Mouse (Mus musculus) thymus, postnatal 36 days (tissue): Measurements from ENCODE around the gene Gm13696.
"Not testable (repeated sequence)": the region's sequence is repeated elsewhere in the genome, so short reads cannot be mapped to it uniquely, and the experiment has no call there.

ENCODE experiments used
- DNase-seq, 2 experiments: peaks; one replicate each; pipeline ENCODE4 v3.0.0; 2022; ENCODE audit warnings: mixed read lengths in 2 of 2

The Gm13696 gene

DNA sequence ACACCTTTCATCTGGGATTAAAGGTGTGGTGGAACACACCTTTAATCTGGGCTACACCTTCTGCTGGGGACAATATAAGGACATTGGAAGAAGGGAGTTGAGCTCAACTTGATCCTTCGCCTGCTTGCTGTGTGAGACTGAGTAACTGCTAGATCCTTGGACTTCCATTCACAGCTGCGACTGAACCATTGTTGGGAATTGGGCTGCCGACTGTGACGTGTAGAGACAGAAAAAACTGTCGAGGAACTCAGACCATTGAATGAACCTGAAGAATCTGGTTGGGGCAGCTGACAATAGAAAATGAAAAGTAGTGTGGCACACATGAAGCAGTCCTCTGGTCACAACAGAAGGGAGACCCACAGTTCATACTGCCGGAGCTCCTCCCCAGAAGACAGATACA, at the start of gene Gm13696:
Gm13696 (plus strand) TSS at position 301 of the 400 bp plus-strand sequence.
- not testable (repeated sequence) for DNase-seq

DNA sequence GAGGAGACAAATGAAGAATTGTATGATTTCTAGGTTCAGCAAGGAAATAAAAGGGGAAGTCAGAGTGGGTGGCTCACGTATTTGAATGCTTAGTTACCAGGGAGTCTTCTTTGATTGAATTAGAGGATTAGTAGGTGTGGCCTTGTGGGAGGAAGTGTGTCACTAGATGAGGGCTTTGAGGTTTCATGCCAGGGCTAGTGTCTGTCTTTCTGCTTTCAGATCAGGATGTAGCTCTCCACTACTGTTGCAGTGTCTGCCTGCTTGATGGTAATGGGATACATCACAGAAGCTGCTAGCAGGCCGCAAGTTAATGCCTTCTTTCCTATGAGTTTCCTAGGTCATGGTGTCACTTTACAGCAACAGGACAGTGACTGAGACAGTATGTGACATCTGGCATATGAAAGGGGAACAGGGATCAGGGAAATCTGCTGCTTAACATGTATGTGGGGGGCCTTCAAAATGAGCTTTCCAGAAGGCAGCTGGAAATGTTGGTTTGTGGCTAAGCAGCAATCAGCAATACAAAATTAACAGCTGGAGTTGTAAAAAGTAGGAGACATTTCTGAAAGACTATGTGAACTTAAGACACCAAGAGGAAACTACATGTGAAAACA, 43.3 kb upstream of the Gm13696 start:
- DNase-seq: no peak

DNA sequence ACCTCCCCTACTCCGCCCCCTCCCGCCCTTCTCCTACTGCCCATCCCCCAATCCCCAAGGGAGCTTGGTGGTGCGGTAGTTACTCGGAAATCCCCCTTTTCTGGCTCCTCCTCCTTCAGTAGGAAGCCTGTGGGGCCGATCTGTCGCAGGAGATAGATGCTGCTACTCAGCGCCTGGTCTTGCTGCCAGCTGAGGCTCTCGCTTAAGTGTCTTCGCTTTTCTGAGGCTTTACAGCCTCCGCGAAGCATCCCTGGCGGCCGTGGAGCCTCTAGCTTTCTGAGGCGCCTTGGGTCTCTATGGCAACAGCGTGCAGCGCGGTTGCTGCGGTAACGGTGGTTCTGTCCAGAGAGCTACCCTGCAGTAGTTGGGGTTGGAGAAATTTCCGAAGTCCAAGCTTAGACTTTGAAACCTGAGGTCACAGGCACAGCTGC, 32.0 kb upstream of the Gm13696 start, which contains the start of gene Zswim2:
Zswim2 (minus strand) TSS at position 298 of the 431 bp plus-strand sequence.
- DNase-seq: peak in 1 of 2 experiments; percentile 24

DNA sequence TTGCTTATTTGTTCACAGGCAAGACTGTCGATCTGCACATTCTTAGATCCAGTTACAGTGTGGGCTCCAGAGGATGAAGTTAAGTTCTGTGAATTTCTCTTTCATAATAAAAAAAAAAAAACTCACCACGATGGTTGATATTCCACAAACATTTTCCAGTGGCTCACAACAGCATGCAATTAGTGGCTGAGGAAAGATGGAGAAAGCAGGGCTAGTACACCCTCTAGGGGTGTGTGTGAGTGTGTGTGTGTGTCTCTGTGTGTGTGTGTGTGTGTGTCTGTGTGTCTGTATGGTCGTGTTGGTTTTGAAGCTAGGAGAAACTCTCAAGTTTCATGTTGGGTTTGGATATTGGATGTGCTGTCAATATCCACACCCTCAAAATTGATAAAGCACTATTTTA, 31.5 kb upstream of the Gm13696 start:
- no peak for DNase-seq

DNA sequence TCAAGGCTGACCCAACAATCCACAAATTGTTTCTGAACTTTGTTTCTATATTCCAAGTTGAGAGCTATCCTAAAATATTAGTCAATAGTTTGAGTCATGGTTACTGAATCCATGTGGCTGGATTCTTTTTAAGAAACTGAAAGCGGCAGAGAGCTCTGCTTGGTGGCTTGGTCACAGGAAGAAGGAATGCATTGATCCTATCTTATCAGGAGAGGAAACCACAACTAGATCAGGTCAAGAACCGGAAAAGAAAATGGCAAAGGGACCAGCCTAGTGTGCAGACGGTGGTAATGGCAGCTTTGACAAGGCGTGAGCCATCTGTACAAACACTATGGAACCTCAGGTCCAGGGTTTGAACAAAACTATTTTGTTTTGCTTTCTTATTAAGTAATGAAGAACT, 31.1 kb upstream of the Gm13696 start:
- no peak for DNase-seq

DNA sequence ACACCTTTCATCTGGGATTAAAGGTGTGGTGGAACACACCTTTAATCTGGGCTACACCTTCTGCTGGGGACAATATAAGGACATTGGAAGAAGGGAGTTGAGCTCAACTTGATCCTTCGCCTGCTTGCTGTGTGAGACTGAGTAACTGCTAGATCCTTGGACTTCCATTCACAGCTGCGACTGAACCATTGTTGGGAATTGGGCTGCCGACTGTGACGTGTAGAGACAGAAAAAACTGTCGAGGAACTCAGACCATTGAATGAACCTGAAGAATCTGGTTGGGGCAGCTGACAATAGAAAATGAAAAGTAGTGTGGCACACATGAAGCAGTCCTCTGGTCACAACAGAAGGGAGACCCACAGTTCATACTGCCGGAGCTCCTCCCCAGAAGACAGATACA, 17.5 kb upstream of the Gm13696 start, which contains the start of gene Gm13698:
Gm13698 (plus strand) TSS at position 301 of the 400 bp plus-strand sequence.
- DNase-seq: not testable (repeated sequence)

DNA sequence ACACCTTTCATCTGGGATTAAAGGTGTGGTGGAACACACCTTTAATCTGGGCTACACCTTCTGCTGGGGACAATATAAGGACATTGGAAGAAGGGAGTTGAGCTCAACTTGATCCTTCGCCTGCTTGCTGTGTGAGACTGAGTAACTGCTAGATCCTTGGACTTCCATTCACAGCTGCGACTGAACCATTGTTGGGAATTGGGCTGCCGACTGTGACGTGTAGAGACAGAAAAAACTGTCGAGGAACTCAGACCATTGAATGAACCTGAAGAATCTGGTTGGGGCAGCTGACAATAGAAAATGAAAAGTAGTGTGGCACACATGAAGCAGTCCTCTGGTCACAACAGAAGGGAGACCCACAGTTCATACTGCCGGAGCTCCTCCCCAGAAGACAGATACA, 11.7 kb upstream of the Gm13696 start, which contains the start of gene Gm13693:
Gm13693 (plus strand) TSS at position 301 of the 400 bp plus-strand sequence.
- not testable (repeated sequence) for DNase-seq

DNA sequence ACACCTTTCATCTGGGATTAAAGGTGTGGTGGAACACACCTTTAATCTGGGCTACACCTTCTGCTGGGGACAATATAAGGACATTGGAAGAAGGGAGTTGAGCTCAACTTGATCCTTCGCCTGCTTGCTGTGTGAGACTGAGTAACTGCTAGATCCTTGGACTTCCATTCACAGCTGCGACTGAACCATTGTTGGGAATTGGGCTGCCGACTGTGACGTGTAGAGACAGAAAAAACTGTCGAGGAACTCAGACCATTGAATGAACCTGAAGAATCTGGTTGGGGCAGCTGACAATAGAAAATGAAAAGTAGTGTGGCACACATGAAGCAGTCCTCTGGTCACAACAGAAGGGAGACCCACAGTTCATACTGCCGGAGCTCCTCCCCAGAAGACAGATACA, 5.9 kb upstream of the Gm13696 start, which contains the start of gene Gm13695:
Gm13695 (plus strand) TSS at position 301 of the 400 bp plus-strand sequence.
- not testable (repeated sequence) for DNase-seq

DNA sequence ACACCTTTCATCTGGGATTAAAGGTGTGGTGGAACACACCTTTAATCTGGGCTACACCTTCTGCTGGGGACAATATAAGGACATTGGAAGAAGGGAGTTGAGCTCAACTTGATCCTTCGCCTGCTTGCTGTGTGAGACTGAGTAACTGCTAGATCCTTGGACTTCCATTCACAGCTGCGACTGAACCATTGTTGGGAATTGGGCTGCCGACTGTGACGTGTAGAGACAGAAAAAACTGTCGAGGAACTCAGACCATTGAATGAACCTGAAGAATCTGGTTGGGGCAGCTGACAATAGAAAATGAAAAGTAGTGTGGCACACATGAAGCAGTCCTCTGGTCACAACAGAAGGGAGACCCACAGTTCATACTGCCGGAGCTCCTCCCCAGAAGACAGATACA, 5.7 kb downstream of the Gm13696 start, which contains the start of gene Gm13694:
Gm13694 (plus strand) TSS at position 301 of the 400 bp plus-strand sequence.
- DNase-seq: not testable (repeated sequence)

DNA sequence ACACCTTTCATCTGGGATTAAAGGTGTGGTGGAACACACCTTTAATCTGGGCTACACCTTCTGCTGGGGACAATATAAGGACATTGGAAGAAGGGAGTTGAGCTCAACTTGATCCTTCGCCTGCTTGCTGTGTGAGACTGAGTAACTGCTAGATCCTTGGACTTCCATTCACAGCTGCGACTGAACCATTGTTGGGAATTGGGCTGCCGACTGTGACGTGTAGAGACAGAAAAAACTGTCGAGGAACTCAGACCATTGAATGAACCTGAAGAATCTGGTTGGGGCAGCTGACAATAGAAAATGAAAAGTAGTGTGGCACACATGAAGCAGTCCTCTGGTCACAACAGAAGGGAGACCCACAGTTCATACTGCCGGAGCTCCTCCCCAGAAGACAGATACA, 11.5 kb downstream of the Gm13696 start, which contains the start of gene Gm13697:
Gm13697 (plus strand) TSS at position 301 of the 400 bp plus-strand sequence.
- not testable (repeated sequence) for DNase-seq

DNA sequence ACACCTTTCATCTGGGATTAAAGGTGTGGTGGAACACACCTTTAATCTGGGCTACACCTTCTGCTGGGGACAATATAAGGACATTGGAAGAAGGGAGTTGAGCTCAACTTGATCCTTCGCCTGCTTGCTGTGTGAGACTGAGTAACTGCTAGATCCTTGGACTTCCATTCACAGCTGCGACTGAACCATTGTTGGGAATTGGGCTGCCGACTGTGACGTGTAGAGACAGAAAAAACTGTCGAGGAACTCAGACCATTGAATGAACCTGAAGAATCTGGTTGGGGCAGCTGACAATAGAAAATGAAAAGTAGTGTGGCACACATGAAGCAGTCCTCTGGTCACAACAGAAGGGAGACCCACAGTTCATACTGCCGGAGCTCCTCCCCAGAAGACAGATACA, 17.3 kb downstream of the Gm13696 start, which contains the start of gene Gm13691:
Gm13691 (plus strand) TSS at position 301 of the 400 bp plus-strand sequence.
- not testable (repeated sequence) for DNase-seq

DNA sequence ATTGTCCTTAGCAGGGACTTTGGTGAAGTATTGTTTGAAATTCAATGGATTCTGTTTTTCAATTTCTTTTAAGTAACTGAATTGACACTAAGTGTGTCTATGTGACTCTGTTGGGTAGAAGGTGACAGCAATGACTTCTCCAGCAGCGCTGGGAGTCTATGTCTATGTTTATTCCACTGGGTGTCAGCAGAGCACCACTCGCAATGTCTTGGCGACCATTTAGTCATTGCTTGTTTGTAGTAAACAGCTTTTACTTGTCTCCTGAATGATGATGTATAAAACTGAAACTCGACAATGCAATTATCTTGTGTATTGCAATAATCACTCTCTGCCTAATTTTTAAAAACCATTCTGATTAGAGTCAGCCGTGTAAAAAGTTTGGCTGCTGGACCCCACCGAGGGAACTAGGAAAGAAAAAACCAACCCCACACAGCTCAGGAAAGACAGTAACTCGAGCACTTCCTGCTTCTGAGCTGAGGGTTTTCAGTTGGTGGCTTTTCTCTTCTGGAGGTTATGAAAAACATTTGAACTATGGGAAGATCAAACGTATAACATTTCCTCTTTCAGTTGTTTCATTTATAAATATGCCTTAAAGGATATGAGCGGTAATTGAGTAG, 20.8 kb downstream of the Gm13696 start:
- peak; percentile 42 to 43 for DNase-seq

DNA sequence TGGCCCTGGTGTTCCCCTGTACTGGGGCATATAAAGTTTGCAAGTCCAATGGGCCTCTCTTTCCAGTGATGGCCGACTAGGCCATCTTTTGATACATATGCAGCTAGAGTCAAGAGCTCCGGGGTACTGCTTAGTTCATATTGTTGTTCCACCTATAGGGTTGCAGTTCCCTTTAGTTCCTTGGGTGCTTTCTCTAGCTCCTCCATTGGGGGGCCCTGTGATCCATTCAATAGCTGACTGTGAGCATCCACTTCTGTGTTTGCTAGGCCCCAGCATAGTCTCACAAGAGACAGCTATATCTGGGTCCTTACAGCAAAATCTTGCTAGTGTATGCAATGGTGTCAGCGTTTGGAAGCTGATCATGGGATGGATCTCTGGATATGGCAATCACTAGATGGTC, 21.6 kb downstream of the Gm13696 start:
- DNase-seq: peak; percentile 45 to 58

DNA sequence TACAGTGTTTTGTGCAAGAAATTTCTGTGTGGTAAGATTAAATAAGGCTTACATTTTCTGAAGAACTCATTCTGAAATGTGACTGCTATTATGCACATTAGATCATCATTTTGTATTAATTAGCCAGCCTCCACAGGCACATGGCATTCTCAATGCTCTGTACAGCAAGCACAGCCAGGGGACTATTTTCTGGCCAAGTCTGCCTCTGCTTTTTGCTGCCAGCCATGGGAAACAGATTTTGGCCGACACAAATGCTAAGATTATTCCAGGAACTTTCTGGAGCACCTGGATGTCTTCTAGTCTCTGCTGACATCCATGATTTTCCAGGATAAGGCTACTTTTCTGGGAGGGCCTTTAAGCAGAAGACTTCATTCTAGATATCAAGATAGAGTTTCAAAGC, 36.0 kb downstream of the Gm13696 start:
- DNase-seq: no peak

DNA sequence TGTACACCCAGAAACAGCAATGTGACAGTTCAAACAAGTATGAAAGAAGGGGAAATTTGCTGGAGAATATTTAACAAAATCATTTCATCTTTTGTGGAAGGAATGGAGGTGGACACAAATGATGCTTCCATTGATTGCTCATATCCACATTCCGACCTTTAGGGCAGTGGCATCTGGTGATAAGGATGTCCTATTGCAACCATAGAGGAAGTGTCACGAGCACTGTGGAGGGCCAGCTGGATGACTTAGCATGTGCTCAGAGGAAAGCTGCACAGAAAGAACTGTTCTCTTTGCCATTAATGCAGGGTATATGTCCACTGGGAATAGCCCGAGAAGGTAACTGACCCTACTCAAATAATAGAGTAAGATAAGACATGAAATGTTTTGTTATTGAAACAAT, 36.9 kb downstream of the Gm13696 start:
- no peak for DNase-seq

DNA sequence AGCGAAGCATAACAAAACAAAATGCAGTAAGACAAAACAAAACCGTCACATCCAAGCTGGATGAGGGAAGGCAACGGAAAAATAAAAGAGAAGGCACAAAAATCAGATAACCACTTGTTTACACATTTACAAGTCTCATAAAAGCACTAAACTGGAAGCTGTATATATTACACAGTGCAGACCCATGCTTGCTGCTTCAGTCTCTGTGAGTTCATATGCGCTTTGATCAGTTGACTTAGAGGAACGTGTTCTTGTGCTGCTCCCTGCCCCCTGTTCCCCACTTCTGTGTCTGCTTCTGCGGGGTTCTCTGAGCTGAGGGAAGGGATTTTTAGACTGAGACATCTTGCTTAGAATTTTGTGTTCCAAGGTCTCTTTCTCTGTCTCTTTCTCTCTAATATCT, 41.6 kb downstream of the Gm13696 start:
- no peak for DNase-seq

DNA sequence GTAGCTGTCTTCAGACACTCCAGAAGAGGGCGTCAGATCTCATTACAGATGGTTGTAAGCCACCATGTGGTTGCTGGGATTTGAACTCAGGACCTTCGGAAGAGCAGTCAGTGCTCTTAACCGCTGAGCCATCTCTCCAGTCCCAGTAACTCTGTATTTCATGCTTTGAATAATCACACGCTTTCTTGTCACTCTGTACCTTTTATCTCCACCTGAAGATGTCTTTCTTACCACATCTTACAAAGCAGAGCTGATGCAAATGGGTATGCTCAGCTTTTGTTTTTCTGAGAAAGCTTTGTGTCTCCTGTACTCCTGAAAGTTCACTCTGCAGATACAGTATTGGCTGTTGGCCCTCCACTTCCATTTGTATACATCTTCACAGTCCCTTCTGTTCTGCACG, 43.4 kb downstream of the Gm13696 start:
- peak in 1 of 2 experiments; percentile 9 for DNase-seq

DNA sequence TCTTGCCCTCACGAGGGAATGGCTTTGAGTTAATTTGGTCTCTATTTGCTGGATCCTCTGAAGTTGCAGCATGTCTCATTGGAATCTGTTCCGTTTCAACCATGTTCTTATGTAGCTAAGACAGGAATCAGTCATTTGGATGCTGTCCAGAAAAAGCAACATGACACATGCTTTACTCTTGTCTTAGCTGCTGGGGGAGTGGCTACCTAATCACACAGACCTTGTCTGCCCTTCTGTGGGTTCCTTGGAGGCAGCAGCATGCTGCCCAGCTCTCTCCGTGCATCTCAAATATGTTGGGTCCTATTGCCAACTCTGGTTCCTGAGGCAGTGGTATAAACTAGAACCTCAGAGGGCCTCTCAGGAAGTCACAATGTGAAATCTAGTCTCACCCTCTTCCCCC, 45.4 kb downstream of the Gm13696 start:
- DNase-seq: no peak

DNA sequence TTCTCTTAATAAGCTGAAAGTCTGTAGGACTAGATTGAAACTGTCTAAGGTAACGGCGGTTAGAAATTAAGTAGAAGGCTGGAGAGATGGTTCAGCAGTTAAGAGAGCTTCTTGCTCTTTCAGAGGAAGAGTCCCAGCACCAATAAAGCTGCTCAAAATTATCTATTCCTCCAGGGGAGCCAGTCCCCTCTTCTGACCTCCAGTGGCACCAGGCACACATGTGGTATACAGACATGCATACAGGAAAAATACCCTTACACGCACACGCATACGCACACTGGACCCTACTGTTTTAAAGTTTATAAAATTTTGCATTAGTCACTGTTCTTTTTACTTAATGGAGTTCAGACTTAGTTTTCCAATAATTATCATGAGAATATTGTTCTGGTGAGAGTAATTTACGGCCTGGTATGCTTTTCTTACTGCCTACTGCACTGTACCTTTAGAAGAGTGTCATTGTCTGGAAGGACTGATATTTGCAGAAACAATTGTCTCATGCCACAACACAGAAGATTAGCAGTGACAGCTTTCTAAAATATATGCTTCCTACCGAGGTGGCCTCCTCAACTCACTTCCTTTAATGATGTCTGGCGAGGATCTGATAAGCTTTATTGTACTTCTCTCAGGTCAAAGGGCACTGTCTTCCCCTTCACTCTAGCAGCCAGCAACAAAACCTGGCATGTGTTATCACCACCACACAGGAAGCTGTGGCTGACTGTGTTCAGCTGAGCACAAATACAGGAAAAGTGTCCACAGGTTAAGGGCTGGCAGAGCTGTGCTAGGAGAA, 46.8 kb downstream of the Gm13696 start:
- peak; percentile 24 to 33 for DNase-seq

DNA sequence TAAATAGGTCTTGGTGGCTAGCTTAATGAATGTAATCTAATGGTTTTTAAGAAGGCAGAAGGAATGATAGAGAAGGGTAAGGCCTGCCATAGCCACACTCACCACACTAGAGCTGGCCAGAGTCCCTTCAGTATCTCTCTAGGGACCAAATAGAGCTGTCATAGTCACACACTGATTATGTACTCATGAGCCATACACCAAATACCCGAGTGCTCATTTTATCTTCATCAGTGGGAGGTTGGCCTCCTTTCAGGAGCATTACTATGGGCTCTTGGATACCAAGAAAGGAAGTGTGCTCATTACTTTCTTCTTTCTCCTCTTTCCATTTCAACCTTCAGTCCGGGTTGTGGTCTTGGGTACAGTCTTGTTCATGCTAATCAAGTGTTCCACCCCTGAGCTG, 49.0 kb downstream of the Gm13696 start:
- DNase-seq: no peak

DNA sequence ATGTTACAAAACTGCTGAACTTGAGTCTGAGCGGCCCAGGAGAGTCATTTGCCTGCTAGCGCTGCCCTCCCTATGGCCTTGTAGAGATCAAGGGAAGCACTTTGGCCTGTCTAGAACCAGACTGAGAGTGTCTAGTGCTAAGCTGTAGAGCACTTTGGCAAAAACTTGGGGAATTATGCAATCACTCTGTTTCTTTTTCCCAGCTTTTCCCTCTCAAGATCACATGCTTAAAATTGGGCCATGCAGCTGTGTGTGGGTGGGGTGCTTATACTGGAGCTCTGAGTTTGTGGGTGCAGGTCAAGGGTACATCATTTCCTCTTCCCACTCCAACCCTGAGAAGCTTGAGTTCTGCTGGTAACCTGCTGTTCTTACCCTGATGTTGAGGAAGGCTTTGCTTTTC, 50.0 kb downstream of the Gm13696 start:
- DNase-seq: peak; percentile 24 to 34

DNA sequence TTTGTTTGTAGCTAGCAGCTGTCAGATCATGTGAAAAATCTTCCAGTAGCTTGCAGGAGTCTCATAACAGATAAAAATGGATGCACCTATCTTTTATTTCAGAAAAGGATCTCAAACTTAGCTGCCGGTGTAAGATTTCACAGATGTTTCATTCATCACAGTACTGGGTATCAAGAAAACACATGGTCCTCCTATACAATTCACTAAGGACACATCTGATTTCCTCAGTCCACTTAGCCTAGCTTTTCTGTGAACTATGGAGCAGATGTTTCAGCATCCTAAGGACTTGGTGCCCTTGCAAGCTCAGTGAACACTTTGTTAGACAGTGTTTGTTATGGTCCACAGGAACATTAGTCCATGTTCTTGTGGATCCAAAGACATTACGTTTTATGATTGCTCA, 50.4 kb downstream of the Gm13696 start:
- no peak for DNase-seq
